In the genomic region with DNA sequence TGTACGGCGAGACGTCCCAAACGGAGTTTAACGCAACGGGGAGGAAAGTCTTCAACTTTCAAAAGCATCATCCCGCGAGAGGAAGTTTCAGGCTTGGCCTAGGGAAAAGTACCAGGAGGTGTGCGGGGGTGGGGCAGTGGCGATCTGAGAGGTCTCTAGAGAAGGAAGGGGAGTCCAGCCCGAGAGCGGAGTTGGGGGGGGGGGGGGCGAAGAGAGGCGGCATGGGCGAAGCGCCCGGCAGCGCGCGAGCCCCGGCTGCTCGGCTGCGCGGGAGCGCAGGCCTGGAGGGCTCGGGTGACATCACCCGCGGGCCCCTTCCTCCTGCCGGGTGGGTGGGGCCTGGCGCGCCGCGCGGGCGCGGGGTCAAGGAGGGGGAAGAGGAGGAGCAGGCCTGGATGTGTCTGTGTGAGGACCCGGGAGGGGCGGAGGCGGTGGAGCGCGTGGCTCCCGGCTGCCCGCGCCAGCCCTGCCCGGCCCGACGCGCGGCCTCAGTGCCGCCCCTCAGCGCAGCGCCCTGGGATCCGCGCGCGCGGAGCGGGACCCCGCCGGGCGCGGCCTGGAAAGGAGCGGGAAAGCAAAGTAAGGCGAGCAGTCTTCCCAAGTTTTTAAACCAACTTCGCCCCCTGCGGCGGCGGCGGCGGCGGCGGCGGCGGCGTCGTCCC, we compare ENCODE assay signal across 8 mouse cellular contexts. TPM values are rescaled to one million over a fixed set of nuclear protein-coding genes. Genes with fewer than 3 reads are reported as not detected.
DNase-seq lines count a peak whose midpoint lies in the region; ATAC-seq and TF ChIP-seq lines count a peak whose summit lies in the region.

A gene (plus strand): TSS at position 406 of the 662 bp plus-strand sequence.

- TF ChIP-seq CTCF in brain, embryonic 14.5 days (IDR thresholded peaks at IDR 0.05; ENCODE audit: borderline replicate concordance, extremely low read depth, insufficient read depth, insufficient read length): no peak

- peak within 1 kb of the TSS; percentile 61 for H3K9ac ChIP-seq in forebrain, embryonic 15.5 days (replicated peaks)
- H3K9ac ChIP-seq in lung, embryonic 15.5 days: peak within 1 kb of the TSS; percentile 93

- peaks cover 34% of the 10 kb centered on the region for H3K4me1 ChIP-seq in forebrain, embryonic 15.5 days
- H3K4me1 ChIP-seq in lung, embryonic 15.5 days: peaks cover 32% of the 10 kb centered on the region

- TF ChIP-seq POLR2A in brain, embryonic 14.5 days (IDR thresholded peaks at IDR 0.05; ENCODE audit: borderline replicate concordance, extremely low read depth, insufficient read depth, insufficient read length, poor library complexity, severe bottlenecking): peak; percentile 56

- H3K27me3 ChIP-seq in forebrain, embryonic 15.5 days: 0 out of 2 replicates have a peak, but pooled peaks cover 3% of the 10 kb centered on the region
- H3K27me3 ChIP-seq in lung, embryonic 15.5 days: no peaks in the 10 kb centered on the region

- no peaks in the 10 kb centered on the region for H3K9me3 ChIP-seq in forebrain, embryonic 15.5 days
- H3K9me3 ChIP-seq in lung, embryonic 15.5 days: no peaks in the 10 kb centered on the region

- peak; percentile 92 for ATAC-seq in forebrain, embryonic 15.5 days (replicated peaks)
- ATAC-seq in lung, embryonic 15.5 days (ENCODE audit: borderline replicate concordance, extremely low read depth, low FRiP score, low TSS enrichment): peak; percentile 94
- no peak for ATAC-seq in monocyte, adult 5-6 weeks (replicated peaks; ENCODE audit: insufficient number of reproducible peaks, low FRiP score, low TSS enrichment, poor library complexity, severe bottlenecking)

- H3K4me2 ChIP-seq in forebrain, embryonic 15.5 days (replicated peaks): peak within 1 kb of the TSS; percentile 92
- H3K4me2 ChIP-seq in lung, embryonic 15.5 days: peak within 1 kb of the TSS; percentile 75

- peak within 1 kb of the TSS; percentile 88 for H3K27ac ChIP-seq in forebrain, embryonic 15.5 days (replicated peaks)
- H3K27ac ChIP-seq in lung, embryonic 15.5 days: peak within 1 kb of the TSS; percentile 99

- DNase-seq in Muller cell, postnatal 12 days (ENCODE audit: inconsistent ontology term): peak; percentile 96
- peak; percentile 93 for DNase-seq in brain, embryonic 14.5 days (ENCODE audit: low read depth)
- DNase-seq in heart, postnatal 10 days: peak; percentile 77 to 83
- peak; percentile 84 to 91 for DNase-seq in kidney, postnatal 4 days
- peak; percentile 64 for DNase-seq in ovary, postnatal 36 days (ENCODE audit: low spot score)

- peak within 1 kb of the TSS; percentile 70 for H3K4me3 ChIP-seq in forebrain, embryonic 15.5 days
- H3K4me3 ChIP-seq in lung, embryonic 15.5 days: peak within 1 kb of the TSS; percentile 90

- intact Hi-C loops in heart, postnatal 10 days (cut with DNase I): no loop called here

- WGBS in forebrain, embryonic 15.5 days: under 1% methylated on average over 63 of the region's 76 CpGs
- WGBS in lung, embryonic 15.5 days: under 1% methylated on average over 47 of the region's 76 CpGs

- no peaks in the 10 kb centered on the region for H3K36me3 ChIP-seq in forebrain, embryonic 15.5 days
- H3K36me3 ChIP-seq in lung, embryonic 15.5 days: no peaks in the 10 kb centered on the region

RNA-seq across cellular contexts. Expression of the gene that starts here (rescaled TPM):
- polyA plus RNA-seq in brain, embryonic 14.5 days (2012; rRNA removed): 10.3 and 12.5 TPM in 2 replicates
- 13.5 and 15.9 TPM in 2 replicates for polyA plus RNA-seq in forebrain, embryonic 15.5 days (2015; fragmentation: Nextera tagmentation; extraction: Ambion mirVana)
- 1 to 10 TPM; 8.6 to 9.8 TPM for total RNA-seq in heart, postnatal 10 days (2021)
- polyA plus RNA-seq in lung, embryonic 15.5 days (2015; fragmentation: Nextera tagmentation; extraction: Ambion mirVana): 18.8 and 19.0 TPM in 2 replicates
- total RNA-seq in monocyte, adult 5-6 weeks (2017): not detected in 3 replicates
